Mouse (Mus musculus) heart, embryonic 15.5 days (tissue): ENCODE results near the gene Mreg. TPM values are rescaled to one million over a fixed set of nuclear protein-coding genes. Genes with fewer than 3 reads are reported as not detected.

ENCODE experiments used
- ATAC-seq: fragments of 200-750 bp; cut with Nextera tagmentation; replicated peaks from 2 replicates; pipeline ENCODE4 v1.8.0; 2017; ENCODE audit warnings: low read depth, moderate TSS enrichment; ENCODE audit not compliant: insufficient number of reproducible peaks, insufficient read depth, low FRiP score
- H3K27ac ChIP-seq: fragments of 300-500 bp; sonication (generic); 2 replicates; pipeline ENCODE4 v1.5.1; 2015; ENCODE audit warnings: mild to moderate bottlenecking, inconsistent platforms
- H3K27me3 ChIP-seq: fragments of 300-500 bp; sonication (generic); 2 replicates; pipeline ENCODE4 v1.6.1; 2015; ENCODE audit warnings: inconsistent platforms
- H3K36me3 ChIP-seq: fragments of 300-500 bp; sonication (generic); 2 replicates; pipeline ENCODE4 v1.6.1; 2015; ENCODE audit warnings: mild to moderate bottlenecking, inconsistent platforms
- H3K4me1 ChIP-seq: fragments of 300-500 bp; sonication (generic); replicated peaks from 2 replicates; pipeline ENCODE4 v1.6.1; 2015; ENCODE audit warnings: inconsistent platforms
- H3K4me2 ChIP-seq: fragments of 300-500 bp; sonication (generic); 2 replicates; pipeline ENCODE4 v1.6.1; 2015; ENCODE audit warnings: inconsistent platforms, mild to moderate bottlenecking, moderate library complexity
- H3K4me3 ChIP-seq: fragments of 300-500 bp; sonication (generic); 2 replicates; pipeline ENCODE4 v1.5.1; 2015; ENCODE audit warnings: mild to moderate bottlenecking, inconsistent platforms
- H3K9ac ChIP-seq: fragments of 300-500 bp; sonication (generic); 2 replicates; pipeline ENCODE4 v1.6.1; 2015; ENCODE audit warnings: mild to moderate bottlenecking, inconsistent platforms
- H3K9me3 ChIP-seq: fragments of 300-500 bp; sonication (generic); replicated peaks from 2 replicates; pipeline ENCODE4 v1.6.1; 2016; ENCODE audit warnings: inconsistent platforms
- WGBS: fragments of 180-500 bp; shearing (Covaris S2); methylation state at CpG from one replicate; pipeline ENCODE4 v1.1.7; 2015; ENCODE audit warnings: mixed read lengths; 5-methylcytosine and 5-hydroxymethylcytosine counted together
- polyA plus RNA-seq: library from polyadenylated mRNA; unstranded; fragments of >200 nt; fragmentation: Nextera tagmentation; extraction: Ambion mirVana; gene quantifications from 2 replicates; pipeline ENCODE4 v1.2.1, GENCODE M21; 2015

Gene Mreg
- polyA plus RNA-seq, 1 experiment from 2014 or later: 6.0 TPM

- Histone ChIP-seq H3K9me3 (no peaks in the 10 kb centered on the region), H3K27me3 (no peaks in the 10 kb centered on the region), H3K9ac (no peak overlapping the region), H3K27ac (no peak overlapping the region), H3K4me3 (no peak overlapping the region), H3K4me2 (no peak overlapping the region), H3K4me1 (peaks cover 4% of the 10 kb centered on the region; the same call in 1 of the 2 replicates), H3K36me3 (no peaks in the 10 kb centered on the region)
- no peak for ATAC-seq
- WGBS: 89% methylated on average over 5 of the region's 5 CpGs
Observed at GRCm38 (mm10) chr1:72166468-72166814, 45.7 kb downstream of the Mreg start.

- Histone ChIP-seq H3K4me1 (peaks cover 2% of the 10 kb centered on the region; the same call in 1 of the 2 replicates), H3K9me3 (no peaks in the 10 kb centered on the region), H3K27me3 (no peaks in the 10 kb centered on the region), H3K27ac (no peak overlapping the region), H3K9ac (no peak overlapping the region), H3K4me3 (no peak overlapping the region), H3K4me2 (no peak overlapping the region), H3K36me3 (no peaks in the 10 kb centered on the region)
- no peak for ATAC-seq
- 61% methylated on average over 20 of the region's 20 CpGs for WGBS
Observed at GRCm38 (mm10) chr1:72165723-72166467, 46.2 kb downstream of the Mreg start.

GRCm38 (mm10) chr1:72160321-72160720, 51.8 kb downstream of the Mreg start:
- H3K36me3 ChIP-seq: no peaks in the 10 kb centered on the region
- no peak overlapping the region for H3K4me3 ChIP-seq
- no peak overlapping the region for H3K27ac ChIP-seq
- H3K4me1 ChIP-seq: no peaks in the 10 kb centered on the region
- no peak for ATAC-seq
- no peak overlapping the region for H3K9ac ChIP-seq
- no peaks in the 10 kb centered on the region for H3K9me3 ChIP-seq
- H3K4me2 ChIP-seq: no peak overlapping the region
- whole genome bisulfite sequencing: 84% methylated on average over 7 of the region's 7 CpGs
- no peaks in the 10 kb centered on the region for H3K27me3 ChIP-seq

GRCm38 (mm10) chr1:72145041-72145440, 67.1 kb downstream of the Mreg start:
- no peak overlapping the region for H3K4me3 ChIP-seq
- ATAC-seq: no peak
- H3K4me2 ChIP-seq: no peak overlapping the region
- H3K27me3 ChIP-seq: no peaks in the 10 kb centered on the region
- no peaks in the 10 kb centered on the region for H3K9me3 ChIP-seq
- no peak overlapping the region for H3K9ac ChIP-seq
- peaks cover 3% of the 10 kb centered on the region; the same call in 1 of the 2 replicates for H3K4me1 ChIP-seq
- no peaks in the 10 kb centered on the region for H3K36me3 ChIP-seq
- H3K27ac ChIP-seq: no peak overlapping the region

- Histone ChIP-seq H3K9me3 (no peaks in the 10 kb centered on the region), H3K9ac (no peak overlapping the region), H3K4me2 (no peak overlapping the region), H3K36me3 (no peaks in the 10 kb centered on the region), H3K27me3 (no peaks in the 10 kb centered on the region), H3K4me3 (no peak overlapping the region), H3K4me1 (peaks cover 3% of the 10 kb centered on the region; the same call in 1 of the 2 replicates), H3K27ac (no peak overlapping the region)
- WGBS: 81% methylated on average over 4 of the region's 4 CpGs
- ATAC-seq: no peak
Observed at GRCm38 (mm10) chr1:72144426-72144825, 67.7 kb downstream of the Mreg start.

GRCm38 (mm10) chr1:72141893-72142480, 70.1 kb downstream of the Mreg start:
- WGBS: 4% methylated on average over 11 of the region's 11 CpGs
- H3K4me2 ChIP-seq: peak overlapping the region; percentile 59
- H3K9ac ChIP-seq: peak overlapping the region; percentile 53
- H3K36me3 ChIP-seq: no peaks in the 10 kb centered on the region
- no peaks in the 10 kb centered on the region for H3K9me3 ChIP-seq
- no peaks in the 10 kb centered on the region for H3K27me3 ChIP-seq
- no peak for ATAC-seq
- peak overlapping the region; percentile 32 for H3K4me3 ChIP-seq
- H3K27ac ChIP-seq: no peak overlapping the region
- peaks cover 3% of the 10 kb centered on the region; the same call in 1 of the 2 replicates for H3K4me1 ChIP-seq

- no peaks in the 10 kb centered on the region for H3K36me3 ChIP-seq
- no peak overlapping the region for H3K9ac ChIP-seq
- no peaks in the 10 kb centered on the region for H3K27me3 ChIP-seq
- H3K4me3 ChIP-seq: no peak overlapping the region
- H3K9me3 ChIP-seq: peaks cover 6% of the 10 kb centered on the region; the same call in 1 of the 2 replicates
- ATAC-seq: no peak
- H3K27ac ChIP-seq: no peak overlapping the region
- no peaks in the 10 kb centered on the region for H3K4me1 ChIP-seq
- 89% methylated on average over 10 of the region's 10 CpGs for WGBS
- H3K4me2 ChIP-seq: no peak overlapping the region
Observed at GRCm38 (mm10) chr1:72136101-72136500, 76.0 kb downstream of the Mreg start.

GRCm38 (mm10) chr1:72134534-72134933, 77.6 kb downstream of the Mreg start:
- H3K4me3 ChIP-seq: no peak overlapping the region
- H3K4me2 ChIP-seq: no peak overlapping the region
- no peaks in the 10 kb centered on the region for H3K27me3 ChIP-seq
- peaks cover 6% of the 10 kb centered on the region; the same call in 1 of the 2 replicates for H3K9me3 ChIP-seq
- H3K27ac ChIP-seq: no peak overlapping the region
- no peak overlapping the region for H3K9ac ChIP-seq
- H3K36me3 ChIP-seq: no peaks in the 10 kb centered on the region
- WGBS: 62% methylated on average over 1 of the region's 1 CpGs
- no peaks in the 10 kb centered on the region for H3K4me1 ChIP-seq
- ATAC-seq: no peak

GRCm38 (mm10) chr1:72123434-72124297, 88.4 kb downstream of the Mreg start:
- ATAC-seq: no peak
- no peak overlapping the region for H3K9ac ChIP-seq
- 29% methylated on average over 23 of the region's 23 CpGs for WGBS
- peak overlapping the region; percentile 29; the same call in 1 of the 2 replicates for H3K4me2 ChIP-seq
- no peaks in the 10 kb centered on the region for H3K36me3 ChIP-seq
- H3K4me1 ChIP-seq: no peaks in the 10 kb centered on the region
- H3K4me3 ChIP-seq: no peak overlapping the region
- H3K27me3 ChIP-seq: no peaks in the 10 kb centered on the region
- no peak overlapping the region for H3K27ac ChIP-seq
- no peaks in the 10 kb centered on the region for H3K9me3 ChIP-seq

GRCm38 (mm10) chr1:72121608-72122185, 90.4 kb downstream of the Mreg start:
- H3K4me2 ChIP-seq: no peak overlapping the region
- ATAC-seq: no peak
- no peak overlapping the region for H3K27ac ChIP-seq
- no peaks in the 10 kb centered on the region for H3K4me1 ChIP-seq
- H3K4me3 ChIP-seq: no peak overlapping the region
- 84% methylated on average over 17 of the region's 17 CpGs for WGBS
- H3K9ac ChIP-seq: no peak overlapping the region
- H3K36me3 ChIP-seq: no peaks in the 10 kb centered on the region
- H3K9me3 ChIP-seq: no peaks in the 10 kb centered on the region
- no peaks in the 10 kb centered on the region for H3K27me3 ChIP-seq

- H3K4me3 ChIP-seq: no peak overlapping the region
- H3K9ac ChIP-seq: no peak overlapping the region
- 59% methylated on average over 4 of the region's 4 CpGs for WGBS
- H3K36me3 ChIP-seq: no peaks in the 10 kb centered on the region
- H3K4me2 ChIP-seq: no peak overlapping the region
- ATAC-seq: no peak
- H3K27ac ChIP-seq: no peak overlapping the region
- H3K9me3 ChIP-seq: no peaks in the 10 kb centered on the region
- no peaks in the 10 kb centered on the region for H3K4me1 ChIP-seq
- H3K27me3 ChIP-seq: no peaks in the 10 kb centered on the region
Observed at GRCm38 (mm10) chr1:72119981-72120380, 92.1 kb downstream of the Mreg start.
